Mouse (Mus musculus): Measurements from ENCODE around the gene Ugp2. TPM values are rescaled to one million over a fixed set of nuclear protein-coding genes. Genes with fewer than 3 reads are reported as not detected.

Gene Ugp2
- total and polyA plus RNA-seq, 3 experiments, result 5.9 to 6.3 TPM; not detected in 1

- TF ChIP-seq RAD21 (IDR thresholded peaks at IDR 0.05; ENCODE audit: low read depth, low read length), result no peak
- TF ChIP-seq POLR2A (IDR thresholded peaks at IDR 0.05; ENCODE audit: control insufficient read depth in 1 of 2, insufficient read depth in 1 of 2, low read depth in 1 of 2, low read length in 2 of 2, poor library complexity in 1 of 2), result no peak
- TF ChIP-seq MAX (IDR thresholded peaks at IDR 0.05; ENCODE audit: low read length), result no peak
- no peak for TF ChIP-seq ELF1 (IDR thresholded peaks at IDR 0.05; ENCODE audit: low read depth, low read length)
- TF ChIP-seq ZNF384 (IDR thresholded peaks at IDR 0.05; ENCODE audit: low read depth, low read length), result no peak
- no peak for TF ChIP-seq MAFK (IDR thresholded peaks at IDR 0.05; ENCODE audit: borderline replicate concordance, low read depth, low read length)
- TF ChIP-seq HCFC1 (IDR thresholded peaks at IDR 0.05; ENCODE audit: low read depth, low read length), result no peak
- no peak for TF ChIP-seq E2F4 (IDR thresholded peaks at IDR 0.05; ENCODE audit: borderline replicate concordance, low read depth, low read length)
- no peak for TF ChIP-seq KAT2A (conservative IDR thresholded peaks at IDR 0.05; ENCODE audit: low read depth, low read length)
- no peak for TF ChIP-seq ETS1 (IDR thresholded peaks at IDR 0.05; ENCODE audit: low read depth, low read length)
- no peak for TF ChIP-seq CHD1 (IDR thresholded peaks at IDR 0.05; ENCODE audit: low read depth, low read length)
- TF ChIP-seq CTCF (IDR thresholded peaks at IDR 0.05 in 2 of 3, conservative IDR thresholded peaks at IDR 0.05 in 1 of 3; ENCODE audit: control insufficient read depth in 1 of 3, insufficient read depth in 1 of 3, low read depth in 2 of 3, low read length in 3 of 3, poor library complexity in 1 of 3, severe bottlenecking in 1 of 3), result no peak
- Histone ChIP-seq H3K9me3 (replicated peaks; ENCODE audit: insufficient read depth, low read length) (no peaks in the 10 kb centered on the region), H3K9ac (ENCODE audit: control insufficient read depth, low read depth, low read length, poor library complexity, severe bottlenecking) (no peak overlapping the region), H3K27ac (ENCODE audit: control insufficient read depth, low read depth, low read length) (no peak overlapping the region), H3K79me2 (ENCODE audit: control insufficient read depth, insufficient read depth, low read length, poor library complexity) (no peaks in the 10 kb centered on the region), H3K27me3 (ENCODE audit: control insufficient read depth in 1 of 2, insufficient read depth in 2 of 2, low read length in 2 of 2) (no peaks in the 10 kb centered on the region), H3K36me3 (ENCODE audit: control insufficient read depth in 1 of 2, insufficient read depth in 2 of 2, low read length in 2 of 2) (no peaks in the 10 kb centered on the region), H3K4me1 (ENCODE audit: control insufficient read depth in 1 of 2, insufficient read depth in 2 of 2, low read length in 2 of 2) (no peaks in the 10 kb centered on the region; a peak in 1 of 4 replicates), H3K4me3 (ENCODE audit: control insufficient read depth in 1 of 2, insufficient read depth in 1 of 2, low read depth in 2 of 2, low read length in 2 of 2) (no peak overlapping the region)
- DNase-seq (ENCODE audit: low read depth, low spot score), result no peak
Measured at GRCm38 (mm10) chr11:21398464-21398863, 27.5 kb upstream of the Ugp2 start.

- H3K4me1 ChIP-seq (ENCODE audit: control insufficient read depth in 1 of 2, insufficient read depth in 2 of 2, low read length in 2 of 2), result no peaks in the 10 kb centered on the region
- H3K79me2 ChIP-seq (ENCODE audit: control insufficient read depth, insufficient read depth, low read length, poor library complexity), result no peaks in the 10 kb centered on the region
- no peak overlapping the region for H3K4me3 ChIP-seq (ENCODE audit: control insufficient read depth in 1 of 2, insufficient read depth in 1 of 2, low read depth in 2 of 2, low read length in 2 of 2)
- TF ChIP-seq USF1 (IDR thresholded peaks at IDR 0.05; ENCODE audit: low read depth, low read length) (no peak), BHLHE40 (IDR thresholded peaks at IDR 0.05; ENCODE audit: borderline replicate concordance, low read depth, low read length) (no peak), GATA1 (IDR thresholded peaks at IDR 0.05; ENCODE audit: low read depth, low read length) (no peak), ZKSCAN1 (IDR thresholded peaks at IDR 0.05; ENCODE audit: low read depth, low read length) (no peak), TCF12 (IDR thresholded peaks at IDR 0.05; ENCODE audit: low read depth, low read length) (no peak), MYC (IDR thresholded peaks at IDR 0.05; ENCODE audit: low read depth, low read length) (no peak), MAZ (IDR thresholded peaks at IDR 0.05; ENCODE audit: low read depth, low read length) (no peak), MAX (IDR thresholded peaks at IDR 0.05; ENCODE audit: low read length) (no peak), EP300 (IDR thresholded peaks at IDR 0.05; ENCODE audit: low read depth in 1 of 2, low read length in 2 of 2) (no peak), E2F4 (IDR thresholded peaks at IDR 0.05; ENCODE audit: borderline replicate concordance, low read depth, low read length) (no peak), SIN3A (IDR thresholded peaks at IDR 0.05; ENCODE audit: low read length) (no peak)
- DNase-seq (ENCODE audit: low read depth, low spot score), result no peak
- H3K27me3 ChIP-seq (ENCODE audit: control insufficient read depth in 1 of 2, insufficient read depth in 2 of 2, low read length in 2 of 2), result peaks cover 0 to 1% of the 10 kb centered on the region in 2 experiments; a peak in 1 of 4 replicates
- no peak overlapping the region for H3K9ac ChIP-seq (ENCODE audit: control insufficient read depth, low read depth, low read length, poor library complexity, severe bottlenecking)
- H3K27ac ChIP-seq (ENCODE audit: control insufficient read depth, low read depth, low read length), result no peak overlapping the region
- H3K36me3 ChIP-seq (ENCODE audit: control insufficient read depth in 1 of 2, insufficient read depth in 2 of 2, low read length in 2 of 2), result no peaks in the 10 kb centered on the region
- H3K9me3 ChIP-seq (replicated peaks; ENCODE audit: insufficient read depth, low read length), result no peaks in the 10 kb centered on the region
Measured at GRCm38 (mm10) chr11:21386790-21387189, 15.8 kb upstream of the Ugp2 start.
